Mouse (Mus musculus): Measurements from ENCODE around the gene Carns1. TPM values are rescaled to one million over a fixed set of nuclear protein-coding genes. Genes with fewer than 3 reads are reported as not detected.
A peak's percentile ranks its signal among the peaks of the same experiment; 100 is the strongest.
"Not testable (repeated sequence)": the region's sequence is repeated elsewhere in the genome, so short reads cannot be mapped to it uniquely, and the experiment has no call there.

Carns1 gene
- polyA plus RNA-seq, 1 experiment, result 2.1 TPM

- peaks cover 5% of the 10 kb centered on the region for H3K36me3 ChIP-seq (ENCODE audit: control insufficient read depth, insufficient read depth)
- H3ac ChIP-seq (ENCODE audit: control insufficient read depth, insufficient read length, low read depth), result no peak overlapping the region
- TF ChIP-seq FOSL1 (IDR thresholded peaks at IDR 0.05; ENCODE audit: insufficient read depth, low read length, poor library complexity, severe bottlenecking) (no peak), MAX (IDR thresholded peaks at IDR 0.05) (no peak), USF1 (IDR thresholded peaks at IDR 0.05; ENCODE audit: low read depth) (no peak), MYOD1 (IDR thresholded peaks at IDR 0.05; ENCODE audit: control insufficient read depth, insufficient read length, low read depth) (no peak), CEBPB (IDR thresholded peaks at IDR 0.05; ENCODE audit: low read depth) (no peak), MYOG (IDR thresholded peaks at IDR 0.05; ENCODE audit: control insufficient read depth, extremely low read depth, insufficient read length) (no peak), CTCF (IDR thresholded peaks at IDR 0.05; ENCODE audit: control insufficient read depth, insufficient read depth, insufficient read length) (no peak)
- H3K79me2 ChIP-seq (ENCODE audit: control insufficient read depth, insufficient read depth), result peaks cover 50% of the 10 kb centered on the region
- no peaks in the 10 kb centered on the region for H3K27me3 ChIP-seq (ENCODE audit: control insufficient read depth, insufficient read depth, insufficient read length)
- H3K4me3 ChIP-seq (ENCODE audit: insufficient read depth, poor library complexity, severe bottlenecking), result no peak overlapping the region
- H3K79me3 ChIP-seq (ENCODE audit: low read depth), result peaks cover 15% of the 10 kb centered on the region
Measured at GRCm38 (mm10) chr19:4122411-4123370, 52.6 kb downstream of the Carns1 start.

- not testable (repeated sequence) for H3K4me3 ChIP-seq (ENCODE audit: insufficient read depth, poor library complexity, severe bottlenecking); H3ac ChIP-seq (ENCODE audit: control insufficient read depth, insufficient read length, low read depth); H3K27me3 ChIP-seq (ENCODE audit: control insufficient read depth, insufficient read depth, insufficient read length); H3K36me3 ChIP-seq (ENCODE audit: control insufficient read depth, insufficient read depth)
- peaks cover 15% of the 10 kb centered on the region for H3K79me3 ChIP-seq (ENCODE audit: low read depth)
- peaks cover 46% of the 10 kb centered on the region for H3K79me2 ChIP-seq (ENCODE audit: control insufficient read depth, insufficient read depth)
Measured at GRCm38 (mm10) chr19:4121896-4122295, 53.4 kb downstream of the Carns1 start.

- H3K79me2 ChIP-seq (ENCODE audit: control insufficient read depth, insufficient read depth), result peaks cover 41% of the 10 kb centered on the region
Measured at GRCm38 (mm10) chr19:4121097-4121805, 54.0 kb downstream of the Carns1 start.

GRCm38 (mm10) chr19:4120496-4120895 is 54.8 kb downstream of the Carns1 start:
- Histone ChIP-seq H3K4me3 (ENCODE audit: insufficient read depth, poor library complexity, severe bottlenecking) (no peak overlapping the region), H3ac (ENCODE audit: control insufficient read depth, insufficient read length, low read depth) (no peak overlapping the region), H3K36me3 (ENCODE audit: control insufficient read depth, insufficient read depth) (peaks cover 17% of the 10 kb centered on the region), H3K79me3 (ENCODE audit: low read depth) (peaks cover 10% of the 10 kb centered on the region), H3K27me3 (ENCODE audit: control insufficient read depth, insufficient read depth, insufficient read length) (no peaks in the 10 kb centered on the region), H3K79me2 (ENCODE audit: control insufficient read depth, insufficient read depth) (peaks cover 38% of the 10 kb centered on the region)
- TF ChIP-seq MYOG (IDR thresholded peaks at IDR 0.05; ENCODE audit: control insufficient read depth, extremely low read depth, insufficient read length), result no peak
- no peak for TF ChIP-seq MYOD1 (IDR thresholded peaks at IDR 0.05; ENCODE audit: control insufficient read depth, insufficient read length, low read depth)
- no peak for TF ChIP-seq USF1 (IDR thresholded peaks at IDR 0.05; ENCODE audit: low read depth)
- no peak for TF ChIP-seq FOSL1 (IDR thresholded peaks at IDR 0.05; ENCODE audit: insufficient read depth, low read length, poor library complexity, severe bottlenecking)
- TF ChIP-seq CEBPB (IDR thresholded peaks at IDR 0.05; ENCODE audit: low read depth), result no peak
- no peak for TF ChIP-seq CTCF (IDR thresholded peaks at IDR 0.05; ENCODE audit: control insufficient read depth, insufficient read depth, insufficient read length)
- no peak for TF ChIP-seq MAX (IDR thresholded peaks at IDR 0.05)

More at GRCm38 (mm10) chr19:4121097-4121805, 54.0 kb downstream of the Carns1 start:
- Histone ChIP-seq H3ac (ENCODE audit: control insufficient read depth, insufficient read length, low read depth) (peak overlapping the region; percentile 68), H3K79me3 (ENCODE audit: low read depth) (peaks cover 12% of the 10 kb centered on the region), H3K4me3 (ENCODE audit: insufficient read depth, poor library complexity, severe bottlenecking) (peak overlapping the region; percentile 41), H3K27me3 (ENCODE audit: control insufficient read depth, insufficient read depth, insufficient read length) (no peaks in the 10 kb centered on the region), H3K36me3 (ENCODE audit: control insufficient read depth, insufficient read depth) (peaks cover 10% of the 10 kb centered on the region)
- TF ChIP-seq FOSL1 (IDR thresholded peaks at IDR 0.05; ENCODE audit: insufficient read depth, low read length, poor library complexity, severe bottlenecking) (no peak), MAX (IDR thresholded peaks at IDR 0.05) (peak; percentile 100)

- H3K4me3 ChIP-seq (ENCODE audit: insufficient read depth, poor library complexity, severe bottlenecking), result no peak overlapping the region
- H3K79me2 ChIP-seq (ENCODE audit: control insufficient read depth, insufficient read depth), result peaks cover 38% of the 10 kb centered on the region
- H3K36me3 ChIP-seq (ENCODE audit: control insufficient read depth, insufficient read depth), result peaks cover 23% of the 10 kb centered on the region
- no peaks in the 10 kb centered on the region for H3K27me3 ChIP-seq (ENCODE audit: control insufficient read depth, insufficient read depth, insufficient read length)
- TF ChIP-seq FOSL1 (IDR thresholded peaks at IDR 0.05; ENCODE audit: insufficient read depth, low read length, poor library complexity, severe bottlenecking) (no peak), MYOD1 (IDR thresholded peaks at IDR 0.05; ENCODE audit: control insufficient read depth, insufficient read length, low read depth) (no peak), USF1 (IDR thresholded peaks at IDR 0.05; ENCODE audit: low read depth) (no peak), MYOG (IDR thresholded peaks at IDR 0.05; ENCODE audit: control insufficient read depth, extremely low read depth, insufficient read length) (no peak), CTCF (IDR thresholded peaks at IDR 0.05; ENCODE audit: control insufficient read depth, insufficient read depth, insufficient read length) (no peak), CEBPB (IDR thresholded peaks at IDR 0.05; ENCODE audit: low read depth) (no peak), MAX (IDR thresholded peaks at IDR 0.05) (no peak)
- no peak overlapping the region for H3ac ChIP-seq (ENCODE audit: control insufficient read depth, insufficient read length, low read depth)
- peaks cover 10% of the 10 kb centered on the region for H3K79me3 ChIP-seq (ENCODE audit: low read depth)
Measured at GRCm38 (mm10) chr19:4119716-4120487, 55.4 kb downstream of the Carns1 start.
